Mouse (Mus musculus) heart, embryonic 11.5 days (tissue): ENCODE measurements around the gene Ldlrad3. TPM values are rescaled to one million over a fixed set of nuclear protein-coding genes. Genes with fewer than 3 reads are reported as not detected.
A peak's percentile ranks its signal among the peaks of the same experiment; 100 is the strongest.

ENCODE experiments used
- ATAC-seq: fragments of 200-750 bp; cut with Nextera tagmentation; replicated peaks from 2 replicates; pipeline ENCODE4 v1.8.0; 2017; ENCODE audit warnings: moderate library complexity; ENCODE audit not compliant: insufficient number of reproducible peaks, low FRiP score, low TSS enrichment
- H3K27ac ChIP-seq: fragments of 300-500 bp; sonication (generic); 2 replicates; pipeline ENCODE4 v1.5.1; 2014; ENCODE audit warnings: mild to moderate bottlenecking, low read depth, low read length
- H3K27me3 ChIP-seq: fragments of 300-500 bp; sonication (generic); 2 replicates; pipeline ENCODE4 v1.6.1; 2014; ENCODE audit warnings: mild to moderate bottlenecking, low read length, mixed read lengths; ENCODE audit not compliant: control insufficient read depth, insufficient read depth
- H3K36me3 ChIP-seq: fragments of 300-500 bp; sonication (generic); 2 replicates; pipeline ENCODE4 v1.6.1; 2014; ENCODE audit warnings: mild to moderate bottlenecking, low read length, moderate library complexity, mixed read lengths; ENCODE audit not compliant: control insufficient read depth, insufficient read depth
- H3K4me1 ChIP-seq: fragments of 300-500 bp; sonication (generic); 2 replicates; pipeline ENCODE4 v1.6.1; 2014; ENCODE audit warnings: low read length; ENCODE audit not compliant: control insufficient read depth, insufficient read depth
- H3K4me2 ChIP-seq: fragments of 300-500 bp; sonication (generic); 2 replicates; pipeline ENCODE4 v1.6.1; 2014; ENCODE audit warnings: mild to moderate bottlenecking, moderate library complexity
- H3K4me3 ChIP-seq: fragments of 300-500 bp; sonication (generic); 2 replicates; pipeline ENCODE4 v1.5.1; 2014; ENCODE audit warnings: low read depth, low read length
- H3K9ac ChIP-seq: fragments of 300-500 bp; sonication (generic); 2 replicates; pipeline ENCODE4 v1.6.1; 2014; ENCODE audit warnings: mild to moderate bottlenecking, low read depth, low read length, moderate library complexity
- H3K9me3 ChIP-seq: fragments of 300-500 bp; sonication (generic); replicated peaks from 2 replicates; pipeline ENCODE4 v1.6.1; 2016; ENCODE audit warnings: low read length; ENCODE audit not compliant: control insufficient read depth
- whole genome bisulfite sequencing: fragments of 180-500 bp; shearing (Covaris S2); extraction: QIAGEN DNeasy Blood & Tissue Kit; methylation state at CpG from one replicate; pipeline ENCODE4 v1.1.7; 2014; ENCODE audit not compliant: insufficient replicate concordance; 5-methylcytosine and 5-hydroxymethylcytosine counted together
- polyA plus RNA-seq: library from polyadenylated mRNA; unstranded; fragments of >200 nt; fragmentation: Nextera tagmentation; extraction: Ambion mirVana; gene quantifications from 2 replicates; pipeline ENCODE4 v1.2.1, GENCODE M21; 2014

Ldlrad3 gene
- polyA plus RNA-seq, 1 experiment from 2014 or later: 19.0 TPM

DNA sequence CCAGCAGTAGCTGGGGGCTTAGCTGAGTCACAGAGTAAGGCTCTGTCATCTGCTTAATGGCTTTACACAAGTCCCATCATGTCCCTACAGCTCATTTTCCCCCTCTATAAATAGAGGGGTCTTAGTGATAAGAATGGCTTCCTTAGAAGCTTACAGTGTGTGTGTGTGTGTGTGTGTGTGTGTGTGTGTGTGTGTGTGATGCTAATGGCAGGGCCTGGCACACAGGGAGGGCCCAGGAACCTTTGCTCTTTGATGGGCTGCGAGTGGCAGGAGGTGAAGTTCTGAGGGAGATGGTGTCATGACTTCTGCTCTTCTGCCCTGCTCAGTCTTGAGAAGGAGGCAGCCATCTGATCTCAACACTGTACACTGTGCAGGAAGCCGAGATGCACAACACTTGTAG lies 146.2 kb downstream of the Ldlrad3 start:
- Histone ChIP-seq H3K9ac (no peak overlapping the region), H3K4me3 (no peak overlapping the region), H3K4me1 (peaks cover 18% of the 10 kb centered on the region), H3K9me3 (no peaks in the 10 kb centered on the region), H3K27ac (no peak overlapping the region), H3K36me3 (no peaks in the 10 kb centered on the region), H3K27me3 (no peaks in the 10 kb centered on the region), H3K4me2 (no peak overlapping the region)
- no peak for ATAC-seq
- 73% methylated on average over 2 of the region's 2 CpGs for WGBS

DNA sequence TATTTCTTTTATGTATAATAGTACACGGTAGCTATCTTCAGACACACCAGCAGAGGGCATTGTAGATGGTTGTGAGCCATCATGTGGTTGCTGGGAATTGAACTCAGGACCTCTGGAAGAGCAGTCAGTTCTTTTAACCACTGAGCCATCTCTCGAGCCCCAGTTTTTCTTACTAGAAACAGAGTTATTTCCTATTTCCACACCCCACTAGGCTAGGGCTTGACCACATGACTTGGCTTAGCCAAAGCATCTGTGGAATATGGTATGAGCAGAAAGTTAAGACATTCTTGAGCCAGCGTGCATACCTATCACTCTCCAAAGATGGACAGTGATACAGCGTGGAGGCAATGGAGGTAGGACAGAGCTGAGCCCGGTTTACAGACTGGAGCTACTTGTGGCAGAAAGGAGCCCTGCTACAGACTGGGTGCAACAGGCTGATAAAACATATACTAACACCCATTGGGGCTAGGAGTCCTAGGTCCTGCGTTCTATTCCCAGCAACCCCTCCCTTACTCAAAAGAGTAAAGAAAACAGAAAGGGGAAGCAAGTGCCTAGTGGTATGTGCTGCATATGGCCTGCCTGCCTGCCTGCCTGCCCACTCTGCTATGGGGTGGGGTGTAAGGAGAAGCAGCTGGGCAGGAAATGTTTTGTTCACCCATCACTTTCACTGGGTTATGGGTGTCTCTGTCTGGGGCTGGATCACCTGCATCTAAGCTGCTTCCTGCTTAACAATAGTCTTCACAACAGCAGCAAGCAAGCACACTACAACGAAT lies 147.1 kb downstream of the Ldlrad3 start:
- no peak overlapping the region for H3K4me2 ChIP-seq
- H3K9ac ChIP-seq: no peak overlapping the region
- no peaks in the 10 kb centered on the region for H3K36me3 ChIP-seq
- 81% methylated on average over 7 of the region's 7 CpGs for WGBS
- H3K27ac ChIP-seq: no peak overlapping the region
- no peak overlapping the region for H3K4me3 ChIP-seq
- no peak for ATAC-seq
- peaks cover 18% of the 10 kb centered on the region for H3K4me1 ChIP-seq
- H3K9me3 ChIP-seq: no peaks in the 10 kb centered on the region
- no peaks in the 10 kb centered on the region for H3K27me3 ChIP-seq

DNA sequence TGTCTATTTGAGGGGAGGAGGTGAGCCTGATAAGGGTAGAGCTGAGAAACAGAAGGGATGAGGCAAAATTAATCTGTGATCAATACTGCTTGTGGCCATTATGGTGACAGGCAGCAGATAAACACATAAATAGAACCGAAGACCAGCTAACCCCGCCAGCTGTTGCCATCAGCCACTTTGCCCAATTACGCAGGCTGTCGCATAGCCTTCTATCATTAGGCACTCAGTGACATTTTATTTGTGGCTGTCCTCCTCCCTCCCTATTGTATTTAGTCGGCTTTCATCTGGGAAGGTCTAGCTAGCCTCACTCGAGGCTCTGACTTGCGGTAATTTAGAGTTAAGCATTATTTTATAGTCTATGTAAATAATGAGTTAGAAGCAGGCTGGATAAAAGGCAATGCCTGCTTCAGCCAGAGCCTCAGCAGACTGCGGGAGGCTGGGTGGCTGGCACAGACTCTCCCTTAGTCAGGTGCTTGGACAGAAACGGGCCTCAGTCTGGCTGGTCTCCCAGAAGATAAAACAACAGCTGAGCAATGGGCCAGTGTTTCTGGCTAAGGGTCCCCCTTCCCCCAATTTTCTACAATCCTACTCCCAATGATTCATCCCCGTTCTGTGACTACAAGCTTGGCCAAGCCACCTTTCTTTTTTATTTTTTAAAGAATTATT lies 147.8 kb downstream of the Ldlrad3 start:
- no peak for ATAC-seq
- 63% methylated on average over 10 of the region's 10 CpGs for WGBS

DNA sequence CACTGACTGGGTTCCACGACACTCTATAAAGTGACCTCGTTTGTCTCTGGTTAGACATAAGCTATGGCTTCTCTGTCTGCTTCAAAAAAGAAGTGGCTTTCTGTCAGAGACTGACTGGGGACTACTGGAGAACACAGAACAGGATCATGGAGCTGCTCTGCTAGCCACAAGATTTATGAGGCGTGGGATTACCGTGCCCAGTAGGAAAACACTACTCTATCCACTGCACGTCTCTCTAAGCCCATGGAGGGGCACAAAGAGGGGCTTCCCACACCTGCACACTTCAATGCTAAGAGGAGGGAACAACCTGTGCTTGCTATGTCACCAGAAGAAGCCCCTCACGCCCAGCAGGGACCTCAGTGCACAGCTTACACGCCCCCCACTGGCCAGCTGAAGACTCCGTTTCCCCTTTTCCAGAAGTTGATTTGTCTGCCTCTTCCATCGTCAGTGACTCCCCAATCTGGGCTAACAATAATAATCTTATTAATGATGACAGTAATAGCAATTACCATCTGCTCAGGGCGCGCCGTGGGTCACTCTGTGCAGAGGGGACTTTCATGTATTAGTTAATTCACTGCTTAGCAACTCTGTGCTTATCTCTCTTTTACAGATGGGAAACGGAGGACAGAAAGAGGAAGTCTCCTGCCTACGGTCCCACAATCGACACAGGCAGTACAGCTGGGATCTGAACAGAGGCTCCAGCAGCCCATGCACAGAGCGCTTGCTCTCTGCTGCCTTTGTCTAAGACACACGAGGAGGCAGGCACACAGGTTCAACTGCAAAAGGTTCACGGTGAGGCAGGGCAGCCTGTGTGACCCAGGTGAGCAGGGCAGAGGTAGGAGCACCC lies 149.3 kb downstream of the Ldlrad3 start:
- Histone ChIP-seq H3K9ac (no peak overlapping the region; the same call in 1 of the 2 replicates), H3K4me2 (peak overlapping the region; percentile 43), H3K9me3 (no peaks in the 10 kb centered on the region), H3K27ac (no peak overlapping the region), H3K27me3 (no peaks in the 10 kb centered on the region), H3K36me3 (no peaks in the 10 kb centered on the region), H3K4me3 (no peak overlapping the region), H3K4me1 (peaks cover 25% of the 10 kb centered on the region)
- 50% methylated on average over 18 of the region's 18 CpGs for WGBS
- no peak for ATAC-seq

More for the DNA sequence above, 147.8 kb downstream of the Ldlrad3 start:
- Histone ChIP-seq H3K4me3 (no peak overlapping the region), H3K36me3 (no peaks in the 10 kb centered on the region), H3K4me2 (no peak overlapping the region), H3K27ac (no peak overlapping the region), H3K4me1 (peaks cover 25% of the 10 kb centered on the region), H3K9me3 (no peaks in the 10 kb centered on the region), H3K9ac (no peak overlapping the region), H3K27me3 (no peaks in the 10 kb centered on the region)

DNA sequence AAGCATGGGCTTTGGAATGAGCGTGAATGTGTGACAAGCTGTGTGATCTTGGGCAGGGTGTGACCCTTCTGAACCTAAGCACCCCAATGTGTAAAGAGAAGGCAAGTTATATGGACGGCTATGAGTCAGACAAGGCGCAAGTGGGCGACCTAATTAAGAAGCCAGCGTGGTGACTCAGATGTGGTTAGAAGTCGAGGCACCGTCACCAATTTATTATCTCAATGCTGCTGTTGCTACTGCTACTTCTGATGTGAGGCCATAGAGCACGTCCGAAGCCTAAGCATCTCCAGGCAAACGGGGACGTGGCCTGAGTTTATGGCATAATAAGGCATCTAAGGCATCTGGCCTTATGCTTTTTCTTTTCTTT lies 151.7 kb downstream of the Ldlrad3 start:
- no peak for ATAC-seq

DNA sequence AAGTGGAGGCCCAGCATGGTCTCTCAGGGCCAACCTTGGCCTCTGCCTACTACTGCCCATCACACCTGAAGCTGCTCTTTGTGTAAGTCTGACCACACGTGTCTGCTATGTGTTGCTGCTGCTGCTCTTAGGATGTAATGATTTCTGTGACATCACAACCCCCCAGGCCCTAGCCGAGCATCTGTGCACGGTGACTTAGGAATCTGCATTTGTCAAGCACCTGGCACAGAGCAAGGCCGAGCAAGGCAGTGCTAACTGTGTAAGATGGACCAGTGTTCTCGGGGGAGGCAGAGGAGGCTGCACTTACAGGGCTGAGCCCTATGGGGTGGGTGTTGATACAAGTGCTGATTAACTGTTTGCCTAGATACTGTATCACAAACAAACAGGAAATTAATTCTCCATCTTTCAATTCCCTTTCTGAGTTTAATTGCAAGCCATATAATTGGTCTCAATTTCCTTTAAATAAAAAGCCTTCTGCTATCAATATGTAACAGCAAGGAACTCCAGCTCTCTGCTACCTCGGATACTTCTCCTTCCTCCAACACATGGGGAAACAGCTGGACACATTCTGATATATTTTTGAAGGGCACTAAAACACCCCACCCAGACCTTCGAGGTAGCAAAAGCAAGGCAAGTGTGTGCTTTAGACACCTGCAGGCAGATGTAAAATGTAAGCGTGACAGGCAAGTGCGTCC lies 152.2 kb downstream of the Ldlrad3 start:
- no peak overlapping the region for H3K27ac ChIP-seq
- H3K9me3 ChIP-seq: no peaks in the 10 kb centered on the region
- H3K36me3 ChIP-seq: no peaks in the 10 kb centered on the region
- H3K27me3 ChIP-seq: no peaks in the 10 kb centered on the region
- 72% methylated on average over 9 of the region's 9 CpGs for WGBS
- no peak for ATAC-seq
- H3K4me3 ChIP-seq: no peak overlapping the region
- H3K4me2 ChIP-seq: no peak overlapping the region
- peaks cover 20% of the 10 kb centered on the region for H3K4me1 ChIP-seq
- 0 out of 2 replicates have a peak overlapping the region, but pooled peaks have one; percentile 5 for H3K9ac ChIP-seq

More for the DNA sequence above, 151.7 kb downstream of the Ldlrad3 start:
- Histone ChIP-seq H3K27ac (no peak overlapping the region), H3K9me3 (no peaks in the 10 kb centered on the region), H3K4me3 (no peak overlapping the region), H3K4me2 (no peak overlapping the region), H3K36me3 (no peaks in the 10 kb centered on the region), H3K9ac (no peak overlapping the region), H3K4me1 (peaks cover 20% of the 10 kb centered on the region), H3K27me3 (no peaks in the 10 kb centered on the region)
- 76% methylated on average over 11 of the region's 11 CpGs for WGBS

DNA sequence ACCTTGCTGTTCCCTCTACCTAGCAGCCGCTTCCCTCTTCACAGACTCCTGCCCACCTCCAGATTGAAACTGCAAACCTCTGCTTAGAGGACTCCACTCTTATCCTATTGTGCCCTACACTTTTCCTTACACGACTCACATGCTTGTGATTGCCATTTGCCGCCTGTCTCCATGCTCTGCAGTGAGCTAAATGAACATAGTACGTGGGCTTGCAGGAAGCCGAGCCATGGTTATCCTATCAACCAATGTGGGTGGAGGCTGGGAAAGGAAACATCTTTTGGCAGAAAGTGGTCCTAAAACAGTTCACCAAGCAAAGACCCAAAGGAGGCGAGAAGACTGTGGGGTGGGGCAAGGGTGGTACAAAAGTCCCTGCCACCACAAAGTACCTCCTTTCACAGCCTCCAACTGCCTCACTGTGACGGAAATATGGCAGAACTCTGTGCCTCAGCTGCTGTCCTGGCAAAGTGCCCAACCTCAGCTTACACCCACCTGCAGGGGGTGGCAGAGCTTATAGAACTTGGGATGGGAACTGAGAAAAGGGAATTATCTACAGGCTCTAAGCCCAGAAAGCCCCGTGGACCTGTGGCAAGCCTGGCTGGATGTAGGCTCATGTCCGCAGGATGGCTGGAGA lies 153.4 kb downstream of the Ldlrad3 start:
- Histone ChIP-seq H3K4me1 (peaks cover 13% of the 10 kb centered on the region), H3K9me3 (no peaks in the 10 kb centered on the region), H3K36me3 (no peaks in the 10 kb centered on the region), H3K4me2 (no peak overlapping the region), H3K4me3 (no peak overlapping the region), H3K27me3 (no peaks in the 10 kb centered on the region), H3K9ac (no peak overlapping the region), H3K27ac (no peak overlapping the region)
- 69% methylated on average over 9 of the region's 9 CpGs for WGBS
- no peak for ATAC-seq

DNA sequence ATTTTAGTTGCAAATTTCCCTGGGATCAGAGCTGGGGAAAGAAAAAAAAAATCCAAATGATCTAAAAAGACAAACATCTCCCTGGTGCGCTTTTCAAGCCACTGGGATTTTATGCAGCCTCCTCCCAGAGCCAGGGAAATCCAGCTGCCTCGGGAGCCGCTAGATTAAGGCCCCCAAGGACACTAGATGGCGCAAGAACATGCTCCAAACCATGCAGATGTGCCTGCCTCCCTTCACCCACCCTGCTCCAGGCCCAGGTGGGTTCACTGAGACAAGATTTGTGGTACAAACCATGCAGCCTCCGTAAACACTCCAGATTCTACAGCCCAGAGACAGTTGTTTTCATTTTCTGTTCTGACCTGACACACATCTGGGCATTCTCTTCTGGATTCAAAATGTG lies 155.5 kb downstream of the Ldlrad3 start:
- H3K4me2 ChIP-seq: no peak overlapping the region
- ATAC-seq: no peak
- 24% methylated on average over 5 of the region's 5 CpGs for WGBS
- peaks cover 8% of the 10 kb centered on the region for H3K4me1 ChIP-seq
- no peaks in the 10 kb centered on the region for H3K9me3 ChIP-seq
- H3K27me3 ChIP-seq: no peaks in the 10 kb centered on the region
- H3K4me3 ChIP-seq: no peak overlapping the region
- H3K9ac ChIP-seq: no peak overlapping the region
- no peaks in the 10 kb centered on the region for H3K36me3 ChIP-seq
- no peak overlapping the region for H3K27ac ChIP-seq
